Mouse (Mus musculus) T-helper 17 cell (primary cell): ENCODE data around the gene Serpinb3d.
"Not testable (repeated sequence)": the region's sequence is repeated elsewhere in the genome, so short reads cannot be mapped to it uniquely, and the experiment has no call there.

Experiments used
- in situ Hi-C, 2 experiments: fragments of 300-600 bp; cut with MboI, MseI; formaldehyde crosslinking; loops; 1 replicate in 1 of 2; 2 replicates in 1 of 2; pipeline ENCODE4 v1.15.1; 2025; ENCODE audit warnings: high pct_unique_total_duplicates in 2 of 2

The Serpinb3d gene

DNA sequence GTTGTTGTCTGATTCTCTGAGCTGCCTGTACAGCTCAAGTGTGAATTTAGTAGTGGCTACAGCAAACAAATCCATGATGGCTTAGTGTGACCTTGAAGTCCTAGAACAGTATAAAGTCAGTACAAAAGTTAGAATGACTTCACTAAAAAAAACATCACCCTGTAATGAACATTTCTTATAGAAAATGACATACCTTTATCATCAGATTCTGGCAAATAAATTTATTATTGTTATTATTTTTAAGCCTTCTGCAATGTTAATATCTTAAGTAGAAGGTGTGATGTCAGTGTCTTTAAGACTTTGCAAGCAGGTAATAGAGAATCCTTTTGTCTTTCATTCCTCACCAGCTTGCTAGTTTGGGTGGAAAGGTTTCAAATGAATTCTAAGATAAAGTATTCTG lies at the start of gene Serpinb3d:
Gene Serpinb3d, minus strand, starts transcription at position 101 of the 400 bp plus-strand sequence.
- in situ Hi-C loops = no loop called here

DNA sequence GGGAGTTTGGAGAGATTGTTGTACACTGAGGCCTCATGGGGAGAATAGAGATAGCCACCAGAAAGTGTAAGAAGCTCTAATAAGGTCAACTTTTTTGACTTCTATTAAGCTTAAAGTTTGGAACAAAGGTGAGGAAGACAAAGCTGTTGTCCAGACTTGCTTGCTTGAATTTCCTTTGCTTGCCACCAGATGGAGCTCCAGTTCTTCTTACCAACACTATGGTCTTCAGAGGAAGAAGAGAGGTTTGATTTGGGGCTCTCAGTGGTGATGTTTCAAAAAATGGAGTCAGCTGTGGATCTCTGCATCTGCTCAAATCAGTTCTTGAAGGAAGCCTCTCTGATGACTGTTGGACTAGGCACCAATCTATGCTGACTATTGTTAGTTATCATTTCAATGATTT lies 44.1 kb upstream of the Serpinb3d start:
- in situ Hi-C loops = loop anchor here in 1 of 2 experiments (5.0 kb wide), 1 partner anchor 345 kb away; no protein-coding TSS in a partner anchor

- in situ Hi-C loops = no loop called here
These were observed 15.1 kb upstream of the Serpinb3d start for GRCm38 (mm10) chr1:107098417-107098816.

DNA sequence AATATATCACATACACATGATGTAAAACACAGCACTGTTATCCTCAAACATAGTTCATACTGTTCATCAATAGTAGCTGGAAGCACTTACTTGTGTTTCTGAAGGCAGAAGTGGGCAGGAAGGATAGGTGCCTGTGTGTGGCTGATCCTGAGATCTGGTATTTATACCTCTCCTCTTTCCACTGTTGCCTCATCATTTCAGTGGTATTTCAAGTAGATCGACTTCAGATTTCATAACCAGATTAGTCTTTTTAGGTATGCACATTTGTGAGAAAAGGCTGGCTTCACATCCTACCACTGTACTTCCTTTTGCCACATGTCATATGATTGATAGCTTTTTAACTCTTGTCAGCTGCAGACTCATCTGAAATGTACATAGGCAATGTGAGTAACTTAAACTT lies 31.1 kb downstream of the Serpinb3d start, which contains the start of gene Serpinb3a:
Gene Serpinb3a, minus strand, starts transcription at position 101 of the 400 bp plus-strand sequence.
- in situ Hi-C loops = no loop called here

GRCm38 (mm10) chr1:107034236-107034635 lies 49.1 kb downstream of the Serpinb3d start:
- in situ Hi-C loops = not testable (repeated sequence)
